Mouse (Mus musculus): ENCODE results near the gene Gm36245. TPM values are rescaled to one million over a fixed set of nuclear protein-coding genes. Genes with fewer than 3 reads are reported as not detected.
A peak's percentile ranks its signal among the peaks of the same experiment; 100 is the strongest.

The Gm36245 gene
- polyA plus RNA-seq (2015; fragmentation: Nextera tagmentation; extraction: Ambion mirVana) = not detected in 2 replicates

- Histone ChIP-seq H3K27me3 (ENCODE audit: insufficient read depth, low read length) (no peaks in the 10 kb centered on the region), H3K9me3 (ENCODE audit: low read length) (no peaks in the 10 kb centered on the region), H3K4me1 (ENCODE audit: insufficient read depth) (no peaks in the 10 kb centered on the region), H3K36me3 (replicated peaks; ENCODE audit: insufficient read depth, low read length) (no peaks in the 10 kb centered on the region), H3K4me2 (ENCODE audit: low read depth, low read length) (no peak within 1 kb of the TSS), H3K9ac (replicated peaks) (no peak within 1 kb of the TSS), H3K4me3 (ENCODE audit: low read depth, low read length) (no peak within 1 kb of the TSS), H3K27ac (ENCODE audit: low read depth) (no peak within 1 kb of the TSS)
- WGBS (ENCODE audit: insufficient replicate concordance) = 80% methylated on average over 1 of the region's 1 CpGs
- ATAC-seq = no peak
- DNase-seq = no peak
- TF ChIP-seq CTCF (IDR thresholded peaks at IDR 0.05; ENCODE audit: low read depth) (no peak), EP300 (IDR thresholded peaks at IDR 0.05; ENCODE audit: low read depth) (no peak)
Measured at GRCm38 (mm10) chr15:77598958-77599357, at the start of gene Gm36245. TSS of gene Gm36245 (plus strand) at chr15:77599258.

GRCm38 (mm10) chr15:77561792-77562191 lies 37.3 kb upstream of the Gm36245 start, which contains the start of gene 1700025B11Rik:
TSS of gene 1700025B11Rik (minus strand) at chr15:77561892.
- Histone ChIP-seq H3K4me3 (ENCODE audit: low read depth, low read length) (no peak within 1 kb of the TSS), H3K27me3 (ENCODE audit: insufficient read depth, low read length) (no peaks in the 10 kb centered on the region), H3K4me1 (ENCODE audit: insufficient read depth) (no peaks in the 10 kb centered on the region), H3K9ac (replicated peaks) (no peak within 1 kb of the TSS), H3K36me3 (replicated peaks; ENCODE audit: insufficient read depth, low read length) (no peaks in the 10 kb centered on the region), H3K9me3 (ENCODE audit: low read length) (no peaks in the 10 kb centered on the region), H3K27ac (ENCODE audit: low read depth) (no peak within 1 kb of the TSS), H3K4me2 (ENCODE audit: low read depth, low read length) (no peak within 1 kb of the TSS)
- DNase-seq = no peak
- TF ChIP-seq EP300 (IDR thresholded peaks at IDR 0.05; ENCODE audit: low read depth) (no peak), CTCF (IDR thresholded peaks at IDR 0.05; ENCODE audit: low read depth) (no peak)
- no peak for ATAC-seq

GRCm38 (mm10) chr15:77563219-77563618 lies 35.8 kb upstream of the Gm36245 start:
- ATAC-seq = no peak
- no peak for DNase-seq
- H3K36me3 ChIP-seq (replicated peaks; ENCODE audit: insufficient read depth, low read length) = no peaks in the 10 kb centered on the region

DNA sequence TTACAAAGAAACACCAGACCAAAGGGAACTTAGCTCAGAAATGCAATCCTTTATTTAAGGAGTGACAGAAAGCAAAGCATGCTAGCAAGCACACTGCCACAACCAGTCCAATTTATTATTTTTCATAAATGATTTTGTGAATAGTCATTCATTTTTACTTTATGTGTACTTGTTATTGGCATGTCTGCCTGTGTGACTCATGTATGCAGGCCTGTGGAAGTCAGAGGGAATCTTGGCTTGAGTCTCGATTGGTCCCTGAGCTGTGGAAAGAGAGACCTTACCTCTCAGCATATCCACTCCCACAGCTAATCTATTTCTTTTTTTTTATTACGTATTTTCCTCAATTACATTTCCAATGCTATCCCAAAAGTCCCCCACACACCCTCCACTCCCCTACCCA lies 20.3 kb upstream of the Gm36245 start:
- H3K4me3 ChIP-seq (ENCODE audit: low read depth, low read length) = no peak overlapping the region
- TF ChIP-seq CTCF (IDR thresholded peaks at IDR 0.05; ENCODE audit: low read depth) (no peak), EP300 (IDR thresholded peaks at IDR 0.05; ENCODE audit: low read depth) (no peak)
- no peak for DNase-seq
- no peaks in the 10 kb centered on the region for H3K4me1 ChIP-seq (ENCODE audit: insufficient read depth)
- H3K36me3 ChIP-seq (replicated peaks; ENCODE audit: insufficient read depth, low read length) = no peaks in the 10 kb centered on the region
- no peak overlapping the region for H3K27ac ChIP-seq (ENCODE audit: low read depth)
- ATAC-seq = no peak
- no peaks in the 10 kb centered on the region for H3K27me3 ChIP-seq (ENCODE audit: insufficient read depth, low read length)
- no peaks in the 10 kb centered on the region for H3K9me3 ChIP-seq (ENCODE audit: low read length)
- no peak overlapping the region for H3K4me2 ChIP-seq (ENCODE audit: low read depth, low read length)
- H3K9ac ChIP-seq (replicated peaks) = no peak overlapping the region
- WGBS (ENCODE audit: insufficient replicate concordance) = 82% methylated on average over 2 of the region's 2 CpGs

More at GRCm38 (mm10) chr15:77563219-77563618, 35.8 kb upstream of the Gm36245 start:
- Histone ChIP-seq H3K27ac (ENCODE audit: low read depth) (no peak overlapping the region), H3K9me3 (ENCODE audit: low read length) (no peaks in the 10 kb centered on the region), H3K4me3 (ENCODE audit: low read depth, low read length) (no peak overlapping the region), H3K4me1 (ENCODE audit: insufficient read depth) (no peaks in the 10 kb centered on the region), H3K4me2 (ENCODE audit: low read depth, low read length) (no peak overlapping the region), H3K9ac (replicated peaks) (no peak overlapping the region), H3K27me3 (ENCODE audit: insufficient read depth, low read length) (no peaks in the 10 kb centered on the region)
- TF ChIP-seq CTCF (IDR thresholded peaks at IDR 0.05; ENCODE audit: low read depth) = peak; percentile 28; the same call in 1 of the 2 replicates
- no peak for TF ChIP-seq EP300 (IDR thresholded peaks at IDR 0.05; ENCODE audit: low read depth)

- WGBS (ENCODE audit: insufficient replicate concordance) = 75% methylated on average over 4 of the region's 4 CpGs
- Histone ChIP-seq H3K27me3 (ENCODE audit: insufficient read depth, low read length) (no peaks in the 10 kb centered on the region), H3K4me2 (ENCODE audit: low read depth, low read length) (no peak overlapping the region), H3K9ac (replicated peaks) (no peak overlapping the region), H3K27ac (ENCODE audit: low read depth) (no peak overlapping the region), H3K9me3 (ENCODE audit: low read length) (no peaks in the 10 kb centered on the region), H3K4me3 (ENCODE audit: low read depth, low read length) (no peak overlapping the region), H3K4me1 (ENCODE audit: insufficient read depth) (no peaks in the 10 kb centered on the region), H3K36me3 (replicated peaks; ENCODE audit: insufficient read depth, low read length) (no peaks in the 10 kb centered on the region)
- no peak for DNase-seq
- TF ChIP-seq CTCF (IDR thresholded peaks at IDR 0.05; ENCODE audit: low read depth) (no peak), EP300 (IDR thresholded peaks at IDR 0.05; ENCODE audit: low read depth) (no peak)
- ATAC-seq = no peak
Measured at GRCm38 (mm10) chr15:77579311-77579710, 19.7 kb upstream of the Gm36245 start.

DNA sequence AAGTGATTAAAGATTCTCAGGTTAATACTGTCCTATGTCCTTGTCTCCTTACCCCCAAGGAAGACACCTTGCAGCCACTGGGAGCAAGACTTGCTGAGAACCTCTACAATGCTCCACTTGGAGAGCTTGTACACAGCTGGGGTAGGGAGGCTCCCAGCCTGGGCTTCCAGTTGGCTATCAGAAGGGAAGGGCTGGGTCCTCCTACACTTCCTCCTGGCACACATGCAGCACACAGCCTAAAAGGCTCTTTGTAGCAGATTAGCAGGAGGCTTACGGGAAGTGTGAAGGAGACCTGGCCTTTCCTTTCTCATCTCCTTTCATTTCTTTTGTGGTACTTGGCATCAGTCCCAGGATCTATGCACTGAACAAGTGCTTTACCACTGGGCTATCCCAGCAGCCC lies 17.4 kb upstream of the Gm36245 start:
- DNase-seq = no peak
- no peak for ATAC-seq
- H3K36me3 ChIP-seq (replicated peaks; ENCODE audit: insufficient read depth, low read length) = no peaks in the 10 kb centered on the region

DNA sequence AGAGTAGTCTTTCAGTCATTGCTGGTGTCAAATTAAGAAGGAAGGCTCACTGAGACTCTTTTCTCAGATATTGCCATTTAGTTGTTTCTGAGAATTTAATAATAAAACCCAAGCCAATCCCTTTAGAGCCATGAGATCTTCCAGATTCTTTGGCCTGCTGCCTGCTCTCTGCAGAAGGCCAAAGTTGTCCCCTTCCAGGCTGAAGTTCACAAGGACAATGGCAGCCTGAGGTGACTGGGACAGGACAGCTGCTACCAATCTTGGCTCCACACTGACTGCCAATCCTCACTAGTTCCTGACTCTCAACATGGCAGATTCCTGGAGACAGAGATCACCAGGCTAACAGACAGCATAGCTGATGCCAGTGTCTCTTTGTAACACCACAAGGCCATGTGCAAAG lies 12.0 kb upstream of the Gm36245 start:
- ATAC-seq (no peak), DNase-seq (no peak)
- no peak for TF ChIP-seq EP300 (IDR thresholded peaks at IDR 0.05; ENCODE audit: low read depth)
- TF ChIP-seq CTCF (IDR thresholded peaks at IDR 0.05; ENCODE audit: low read depth) = no peak
- Histone ChIP-seq H3K9ac (replicated peaks) (no peak overlapping the region), H3K36me3 (replicated peaks; ENCODE audit: insufficient read depth, low read length) (no peaks in the 10 kb centered on the region), H3K9me3 (ENCODE audit: low read length) (no peaks in the 10 kb centered on the region), H3K27ac (ENCODE audit: low read depth) (no peak overlapping the region), H3K27me3 (ENCODE audit: insufficient read depth, low read length) (no peaks in the 10 kb centered on the region), H3K4me3 (ENCODE audit: low read depth, low read length) (no peak overlapping the region), H3K4me2 (ENCODE audit: low read depth, low read length) (no peak overlapping the region), H3K4me1 (ENCODE audit: insufficient read depth) (no peaks in the 10 kb centered on the region)

More for the DNA sequence above, 17.4 kb upstream of the Gm36245 start:
- no peak overlapping the region for H3K4me3 ChIP-seq (ENCODE audit: low read depth, low read length)
- H3K27me3 ChIP-seq (ENCODE audit: insufficient read depth, low read length) = no peaks in the 10 kb centered on the region
- H3K27ac ChIP-seq (ENCODE audit: low read depth) = no peak overlapping the region
- WGBS (ENCODE audit: insufficient replicate concordance) = 45% methylated on average over 1 of the region's 1 CpGs
- no peak overlapping the region for H3K9ac ChIP-seq (replicated peaks)
- H3K9me3 ChIP-seq (ENCODE audit: low read length) = no peaks in the 10 kb centered on the region
- no peak overlapping the region for H3K4me2 ChIP-seq (ENCODE audit: low read depth, low read length)
- TF ChIP-seq EP300 (IDR thresholded peaks at IDR 0.05; ENCODE audit: low read depth) (no peak), CTCF (IDR thresholded peaks at IDR 0.05; ENCODE audit: low read depth) (no peak)
- H3K4me1 ChIP-seq (ENCODE audit: insufficient read depth) = no peaks in the 10 kb centered on the region
